Mouse (Mus musculus): Measurements from ENCODE around the gene Mbd6.

DNA sequence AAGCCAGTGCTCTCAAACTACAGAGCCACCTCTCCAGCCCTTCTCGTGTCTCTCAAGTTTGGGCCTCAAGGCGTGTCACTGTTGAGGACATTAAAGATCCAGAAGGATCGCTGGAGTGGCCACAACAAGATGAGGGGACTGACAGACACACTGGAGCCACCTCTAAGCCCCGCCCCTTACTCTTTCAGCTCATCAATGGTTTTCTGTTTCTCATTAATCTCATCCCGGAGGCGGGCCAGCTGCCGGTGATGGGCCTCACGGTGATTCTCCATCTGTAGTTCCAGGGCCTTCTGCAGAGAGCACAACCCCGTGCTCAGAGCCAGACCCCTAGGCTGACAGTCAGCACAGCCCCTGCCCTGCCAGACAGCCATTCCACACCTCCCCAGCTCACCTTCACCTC, 52.3 kb downstream of the Mbd6 start:
- TF ChIP-seq CTCF (IDR thresholded peaks at IDR 0.05; ENCODE audit: control insufficient read depth, insufficient read depth, low read length) (no peak), POLR2A (IDR thresholded peaks at IDR 0.05; ENCODE audit: borderline replicate concordance, control insufficient read depth, low read depth, low read length) (no peak)

Data from bone marrow, adult 2 months (tissue).